Mouse (Mus musculus): Measurements from ENCODE around the gene Rhox8. TPM values are rescaled to one million over a fixed set of nuclear protein-coding genes. Genes with fewer than 3 reads are reported as not detected.

Gene Rhox8
- polyA plus RNA-seq, 1 experiment = not detected

Other genes starting within 250 kb of the Rhox8 start
- gene Rhox2g, start 235.5 kb downstream of the Rhox8 start, polyA plus RNA-seq (2012; rRNA removed) = not detected in 2 replicates
- not detected in 2 replicates for gene Rhox4g, start 227.6 kb downstream of the Rhox8 start, polyA plus RNA-seq (2012; rRNA removed)
- not detected in 2 replicates for gene Rhox3h, start 210.2 kb downstream of the Rhox8 start, polyA plus RNA-seq (2012; rRNA removed)
- gene Rhox2h, start 205.7 kb downstream of the Rhox8 start, polyA plus RNA-seq (2012; rRNA removed) = not detected in 2 replicates
- not detected in 2 replicates for gene Rhox5, start 74.1 kb downstream of the Rhox8 start, polyA plus RNA-seq (2012; rRNA removed)
- gene Rhox6, start 52.0 kb downstream of the Rhox8 start, polyA plus RNA-seq (2012; rRNA removed) = 1.3 and 1.5 TPM in 2 replicates
- gene Rhox7a, start 47.3 kb downstream of the Rhox8 start, polyA plus RNA-seq (2012; rRNA removed) = not detected in 2 replicates
- gene Rhox7b, start 18.3 kb upstream of the Rhox8 start, polyA plus RNA-seq (2012; rRNA removed) = not detected in 2 replicates
- gene Rhox9, start 22.8 kb upstream of the Rhox8 start, polyA plus RNA-seq (2012; rRNA removed) = not detected in 2 replicates
- gene Btg1-ps1, start 139.9 kb upstream of the Rhox8 start, polyA plus RNA-seq (2012; rRNA removed) = not detected in 2 replicates
- not detected in 2 replicates for gene Btg1-ps2, start 164.2 kb upstream of the Rhox8 start, polyA plus RNA-seq (2012; rRNA removed)
- gene Rhox10, start 187.5 kb upstream of the Rhox8 start, polyA plus RNA-seq (2012; rRNA removed) = not detected in 2 replicates
- not detected in 2 replicates for gene Rhox11, start 206.2 kb upstream of the Rhox8 start, polyA plus RNA-seq (2012; rRNA removed)
- gene Rhox12, start 232.0 kb upstream of the Rhox8 start, polyA plus RNA-seq (2012; rRNA removed) = not detected in 2 replicates
- not detected in 2 replicates for gene Rhox13, start 242.3 kb upstream of the Rhox8 start, polyA plus RNA-seq (2012; rRNA removed)

Measured in kidney, adult 2 months (tissue).